Mouse (Mus musculus) cortical plate, adult 2 months (tissue): ENCODE measurements around the gene Nkiras1.

ENCODE experiments used
- CTCF ChIP-seq: fragments of 200-500 bp; IDR thresholded peaks from 2 replicates; pipeline ENCODE4 v1.5.1; 2011; ENCODE audit warnings: mild to moderate bottlenecking, control low read depth, low read length; ENCODE audit not compliant: insufficient read depth; ENCODE audit errors: extremely low read depth
- POLR2A ChIP-seq: fragments of 200-500 bp; IDR thresholded peaks from 2 replicates; pipeline ENCODE4 v1.6.1; 2011; ENCODE audit warnings: mild to moderate bottlenecking, low read length, control low read depth; ENCODE audit not compliant: insufficient read depth; ENCODE audit errors: extremely low read depth

GRCm38 (mm10) chr14:18233981-18234960 is 36.7 kb upstream of the Nkiras1 start:
- TF ChIP-seq CTCF, result no peak
- no peak for TF ChIP-seq POLR2A
